Mouse (Mus musculus): ENCODE measurements at regions not wholly inside any gene's neighbourhood (a gene's known extent, or its start where the extent isn't known, plus 50 kb on each side); places are given as distances from the start of the nearest gene placed in this dataset.

DNA sequence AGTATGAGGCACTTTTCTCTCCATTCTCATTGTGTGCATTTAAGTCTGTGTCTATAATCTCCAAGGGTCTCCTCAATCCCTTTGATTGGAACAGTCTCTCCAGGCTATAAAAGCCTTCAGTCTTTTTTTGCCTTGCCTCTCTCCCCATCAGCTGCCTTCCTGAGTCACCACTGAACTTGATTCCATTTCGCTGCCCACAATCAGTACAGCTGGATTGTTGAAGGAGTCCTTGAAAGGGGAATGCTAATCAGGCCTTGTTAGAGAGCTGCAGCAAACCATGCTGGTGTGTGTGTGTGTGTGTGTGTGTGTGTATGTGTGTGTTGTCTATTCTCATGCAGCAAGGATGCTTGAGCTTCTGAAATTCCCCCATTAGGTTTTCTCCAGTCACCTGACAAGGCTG lies 129.3 kb upstream of the Parp11 start:
- TF ChIP-seq POLR2A (IDR thresholded peaks at IDR 0.05; ENCODE audit: borderline replicate concordance, extremely low read depth, insufficient read depth, insufficient read length, poor library complexity, severe bottlenecking): no peak
- no peak for TF ChIP-seq CTCF (IDR thresholded peaks at IDR 0.05; ENCODE audit: borderline replicate concordance, extremely low read depth, insufficient read depth, insufficient read length)
